Mouse (Mus musculus) neutrophil, adult 59 days (primary cell): ENCODE results near the gene Ehf. TPM values are rescaled to one million over a fixed set of nuclear protein-coding genes. Genes with fewer than 3 reads are reported as not detected.

Experiments
- total RNA-seq, 2 experiments: library from RNA; stranded (reverse); gene quantifications; 1 replicate in 1 of 2; 2 replicates in 1 of 2; pipeline ENCODE4 v1.2.4; 2023

The Ehf gene
- under 1 TPM in 1 of 2 experiments, not detected in 1; 0.55 TPM for total RNA-seq

DNA sequence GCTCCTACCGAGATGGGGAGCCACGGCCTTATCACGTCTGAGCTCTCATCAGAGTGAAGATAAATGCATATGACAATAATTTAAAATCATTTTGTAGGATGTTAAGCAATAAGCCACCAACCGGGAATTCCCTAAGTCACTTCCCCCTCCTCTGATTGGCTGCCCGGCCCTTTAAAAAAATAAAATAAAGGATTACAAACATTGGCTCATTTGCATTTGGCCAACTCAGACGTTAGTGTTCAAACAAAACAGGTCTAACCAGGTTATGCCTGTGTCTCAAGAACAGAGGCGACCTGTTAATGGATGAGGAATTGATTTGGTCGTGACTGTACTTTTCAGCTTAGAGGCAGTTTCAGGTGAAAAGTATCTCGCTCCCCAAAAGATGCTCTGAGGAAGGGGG is at the start of gene Ehf:
Gene Ehf (minus strand): TSS at position 147 of the 400 bp plus-strand sequence.

Other genes with a start within 250 kb of the Ehf start
- gene Pdhx, start 229.8 kb downstream of the Ehf start, total RNA-seq: 10 to 100 TPM in 1 of 2 experiments, 1 to 10 TPM in 1; 9.3 to 15.4 TPM
- 10 to 100 TPM; 13.5 to 18.9 TPM for gene Apip, start 229.6 kb downstream of the Ehf start, total RNA-seq
- not detected for gene Elf5, start 108.4 kb upstream of the Ehf start, total RNA-seq
- gene Cat, start 181.9 kb upstream of the Ehf start, total RNA-seq: 10 to 100 TPM; 36.0 to 37.0 TPM